Mouse (Mus musculus): Measurements from ENCODE around the gene Adam23.

Gene Adam23

DNA sequence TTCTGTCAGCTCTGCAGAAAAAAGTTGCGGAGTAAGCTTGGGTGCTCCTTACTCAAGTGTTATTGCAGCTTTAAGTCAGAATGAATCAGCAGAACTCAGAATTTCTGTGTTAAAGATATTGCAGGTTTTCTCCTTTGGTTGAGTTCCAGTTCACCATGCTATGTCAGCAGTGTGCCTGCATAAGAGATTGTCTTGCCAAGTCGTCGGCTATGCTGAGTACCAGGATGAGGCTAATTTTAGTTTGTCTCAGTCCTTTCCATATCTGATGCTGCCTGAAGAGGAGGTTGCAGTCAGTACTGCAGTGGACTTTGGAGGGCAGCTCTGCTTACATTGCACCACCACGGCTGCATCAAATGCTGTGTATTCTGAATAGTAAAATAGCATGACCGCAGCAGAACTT, 33.3 kb downstream of the Adam23 start:
- peak; percentile 36 to 59 for DNase-seq (ENCODE audit: low spot score in 2 of 2)

DNA sequence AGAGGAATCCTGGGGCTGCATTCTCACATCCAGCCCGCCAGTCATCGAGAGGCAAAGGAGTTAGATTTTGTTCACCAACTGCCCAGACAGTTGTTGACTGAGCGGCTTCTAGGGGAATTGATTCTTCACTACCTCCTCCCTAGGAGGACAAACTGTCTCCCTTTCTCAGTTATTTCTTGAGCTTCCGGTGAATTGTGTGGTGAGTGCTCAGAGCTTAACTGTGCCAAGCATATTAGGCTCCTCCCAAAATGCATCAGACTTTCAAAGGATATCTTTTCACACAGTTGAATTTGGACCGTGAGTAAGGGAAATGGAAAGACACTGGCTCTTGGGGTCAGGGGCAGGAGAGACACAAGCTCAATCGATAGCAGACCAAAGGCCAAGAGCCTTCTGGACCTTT, 39.0 kb downstream of the Adam23 start:
- DNase-seq (ENCODE audit: low spot score in 2 of 2) = no peak

DNA sequence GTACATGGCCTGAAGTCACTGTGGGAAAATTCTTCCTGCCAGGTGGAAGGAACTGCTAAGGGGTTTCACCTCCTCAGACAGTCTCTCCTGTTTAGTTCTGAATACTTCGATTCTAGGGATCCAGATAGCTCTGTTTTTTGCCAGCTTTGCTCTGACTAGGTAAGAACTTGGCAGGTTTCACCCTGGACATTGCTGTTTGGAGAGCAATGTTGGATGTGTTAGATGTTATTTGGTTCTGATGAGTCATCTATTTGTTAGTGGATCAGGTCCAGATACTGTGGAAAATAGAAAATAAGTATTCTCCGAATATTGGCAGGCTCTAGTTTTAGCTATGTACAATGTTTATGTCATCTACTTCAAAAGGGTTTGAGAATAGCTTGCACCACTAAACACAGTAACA, 41.0 kb downstream of the Adam23 start:
- DNase-seq (ENCODE audit: low spot score in 2 of 2) = no peak

DNA sequence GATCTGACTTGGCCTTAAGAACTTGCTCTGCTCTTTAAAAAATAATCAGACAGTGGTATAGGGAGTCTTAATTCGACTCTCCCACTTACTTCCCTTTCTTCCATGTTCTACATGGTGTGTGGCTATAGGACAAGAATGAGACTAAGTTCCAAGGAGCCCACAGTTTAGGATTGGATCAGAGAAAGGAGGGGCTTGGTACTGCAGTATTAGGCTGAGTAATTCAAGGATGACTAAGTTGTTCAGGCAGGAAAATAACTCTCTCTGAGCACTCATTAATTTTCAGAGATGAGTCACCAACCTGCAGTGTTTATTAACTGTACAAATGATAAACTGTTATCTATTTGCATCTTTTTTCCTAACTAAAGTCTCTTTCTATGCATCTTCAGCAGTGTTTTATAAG, 45.3 kb downstream of the Adam23 start:
- DNase-seq (ENCODE audit: low spot score in 2 of 2) = no peak

DNA sequence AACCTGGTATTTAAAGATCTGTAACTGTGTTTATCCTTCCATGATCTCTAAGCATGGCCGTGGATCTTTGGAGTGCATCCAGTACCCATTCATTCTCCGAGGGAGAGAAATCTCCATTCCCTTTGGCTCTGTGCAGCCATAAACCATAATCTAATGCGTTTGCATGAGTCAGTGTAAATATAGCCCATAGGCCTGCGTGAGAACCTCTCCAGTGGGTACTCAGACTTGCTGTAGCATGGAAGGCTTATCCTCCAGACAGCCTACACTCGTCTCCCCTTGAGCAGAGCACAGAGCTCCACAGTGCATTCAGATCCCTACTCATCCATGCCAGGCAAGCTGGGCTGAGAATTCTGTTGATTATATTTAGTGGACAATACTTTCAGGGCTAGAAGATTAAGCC, 47.6 kb downstream of the Adam23 start:
- DNase-seq (ENCODE audit: low spot score in 2 of 2) = no peak

DNA sequence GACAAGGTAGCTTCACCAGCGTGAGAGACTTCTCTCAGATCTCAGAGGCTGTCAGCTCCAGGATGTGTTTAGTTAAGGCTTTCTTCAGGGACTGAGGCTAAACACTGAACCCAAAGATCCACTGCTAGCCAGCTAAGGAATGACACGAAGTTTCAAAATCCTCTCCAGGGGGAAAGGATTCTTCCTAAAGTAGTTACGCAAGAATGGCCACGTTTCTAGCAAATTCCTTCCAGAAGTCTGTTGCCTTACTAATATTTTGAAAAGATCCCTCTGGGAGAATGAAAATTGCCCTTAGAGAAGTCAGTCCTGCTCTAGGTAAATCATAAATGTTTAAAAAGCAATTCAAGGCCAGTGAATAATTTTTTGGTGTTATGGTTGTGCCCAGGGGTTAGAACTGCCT, 61.7 kb downstream of the Adam23 start:
- DNase-seq (ENCODE audit: low spot score in 2 of 2) = no peak

DNA sequence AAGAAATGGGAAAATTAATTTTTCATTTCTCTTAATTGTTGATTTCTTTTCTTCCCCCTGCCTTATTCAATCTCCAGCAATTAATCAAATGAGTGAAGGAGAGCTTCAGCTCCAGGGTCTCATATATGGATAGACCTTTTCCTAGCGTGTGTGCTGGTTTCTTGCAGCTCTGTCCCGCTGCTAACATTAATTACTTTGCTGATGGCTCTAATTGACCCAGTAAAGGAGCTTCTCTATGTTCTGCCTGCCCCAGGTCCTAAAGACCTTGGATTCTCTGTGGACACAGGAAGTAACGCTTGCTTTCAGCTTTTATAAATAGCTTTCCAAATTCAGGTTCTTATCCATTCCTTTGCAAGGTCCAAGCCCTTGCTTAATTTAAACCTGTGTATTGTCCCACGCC, 63.1 kb downstream of the Adam23 start:
- no peak for DNase-seq (ENCODE audit: low spot score in 2 of 2)

DNA sequence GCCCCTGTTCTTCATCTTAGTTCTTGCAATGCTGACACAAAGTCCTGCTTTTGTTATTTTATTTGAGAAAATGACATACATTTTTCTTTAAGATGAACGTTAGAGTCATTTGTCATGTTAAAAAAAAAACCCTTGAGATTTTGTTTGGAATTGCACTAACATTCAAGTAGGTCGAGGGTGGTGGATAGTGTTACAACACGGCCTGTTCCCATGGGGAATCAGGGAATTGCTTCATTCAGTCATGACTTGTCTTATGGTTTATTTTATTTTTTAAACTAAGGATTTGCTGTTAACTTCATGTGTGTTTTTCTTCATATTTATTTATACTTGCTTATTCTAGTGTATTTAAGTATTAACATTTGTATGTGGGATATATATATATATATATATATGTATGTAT, 65.7 kb downstream of the Adam23 start:
- no peak for DNase-seq (ENCODE audit: low spot score in 2 of 2)

DNA sequence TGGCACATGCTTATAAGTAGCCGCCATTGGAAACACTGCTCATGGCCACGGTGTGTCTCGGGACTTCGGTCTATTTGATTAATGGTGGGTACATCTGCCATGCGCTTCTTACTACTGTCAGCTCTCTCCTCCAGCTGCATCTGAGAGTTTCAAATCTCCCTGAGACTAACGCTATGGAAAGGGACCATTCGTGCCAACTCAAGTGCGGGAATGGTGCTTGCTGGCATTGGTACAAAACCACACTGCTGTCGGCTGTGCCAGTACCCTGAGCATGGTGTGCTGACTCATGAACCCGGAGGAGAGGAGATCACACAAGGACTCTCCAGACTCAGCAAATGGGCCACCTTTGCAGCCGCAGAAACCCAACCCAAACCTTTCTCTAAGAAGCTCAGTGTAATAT, 72.1 kb downstream of the Adam23 start:
- DNase-seq (ENCODE audit: low spot score in 2 of 2) = no peak

DNA sequence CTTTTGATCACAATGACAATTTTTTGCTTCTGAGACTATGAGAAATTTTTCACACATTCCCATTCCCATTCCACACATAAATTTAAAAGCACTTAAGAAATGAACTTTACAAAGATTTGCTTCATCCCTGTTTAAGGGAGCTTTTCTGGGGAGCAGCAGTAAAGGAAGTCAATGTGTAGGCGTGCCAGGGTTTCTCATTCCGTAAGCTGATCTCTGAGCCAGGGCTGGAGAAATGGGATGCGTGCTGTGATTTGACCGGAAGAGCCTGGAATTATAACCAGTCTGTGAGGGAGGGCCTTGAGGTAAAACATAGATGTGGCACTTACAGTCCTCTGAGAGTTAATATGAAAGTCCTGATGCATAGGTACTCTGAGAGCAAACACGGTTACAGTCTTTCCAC, 73.1 kb downstream of the Adam23 start:
- no peak for DNase-seq (ENCODE audit: low spot score in 2 of 2)

DNA sequence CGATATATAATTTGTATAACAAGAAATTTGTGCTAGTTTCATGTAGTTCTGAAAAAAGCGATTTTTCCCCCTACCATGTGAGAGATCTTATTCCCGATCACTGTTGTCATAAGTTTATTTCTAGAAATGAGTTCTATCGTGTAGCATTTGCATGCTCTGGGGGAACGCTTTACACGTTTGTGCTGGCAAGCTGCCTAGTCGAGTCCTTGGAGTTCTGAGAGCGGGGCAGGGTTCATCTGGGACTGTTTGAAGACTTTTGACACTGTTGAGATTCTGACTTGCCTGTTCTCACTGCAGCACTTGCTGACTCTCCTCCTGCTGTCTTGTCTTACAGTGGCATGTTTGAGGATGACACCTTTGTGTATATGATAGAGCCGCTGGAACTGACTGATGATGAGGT, 84.2 kb downstream of the Adam23 start:
- DNase-seq (ENCODE audit: low spot score in 2 of 2) = no peak

DNA sequence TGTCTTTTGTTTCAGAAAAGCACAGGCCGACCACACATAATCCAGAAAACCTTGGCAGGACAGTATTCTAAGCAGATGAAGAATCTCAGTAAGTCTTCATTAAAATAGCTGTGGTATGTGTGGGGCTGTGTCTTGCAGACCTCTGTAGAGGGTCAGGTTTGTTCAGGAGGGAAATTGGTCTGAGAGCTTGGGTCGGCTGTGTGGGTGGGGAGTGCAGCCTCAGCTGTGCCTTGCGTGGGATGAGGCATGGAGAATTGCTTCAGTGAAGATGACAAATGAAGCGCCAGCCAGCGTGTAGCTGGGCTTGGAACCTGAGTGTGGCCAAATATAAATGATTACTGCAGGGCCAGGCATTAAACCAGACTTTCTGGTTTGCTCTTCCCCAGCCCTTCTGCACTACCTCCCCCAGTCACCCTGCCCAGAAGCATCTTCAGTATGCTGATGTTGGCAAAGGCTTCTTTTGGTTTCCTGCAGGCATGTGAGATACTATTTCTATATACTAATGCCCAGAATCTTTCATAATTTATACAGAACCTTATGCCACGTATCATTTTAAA, 88.7 kb downstream of the Adam23 start:
- no peak for DNase-seq (ENCODE audit: low spot score in 2 of 2)

DNA sequence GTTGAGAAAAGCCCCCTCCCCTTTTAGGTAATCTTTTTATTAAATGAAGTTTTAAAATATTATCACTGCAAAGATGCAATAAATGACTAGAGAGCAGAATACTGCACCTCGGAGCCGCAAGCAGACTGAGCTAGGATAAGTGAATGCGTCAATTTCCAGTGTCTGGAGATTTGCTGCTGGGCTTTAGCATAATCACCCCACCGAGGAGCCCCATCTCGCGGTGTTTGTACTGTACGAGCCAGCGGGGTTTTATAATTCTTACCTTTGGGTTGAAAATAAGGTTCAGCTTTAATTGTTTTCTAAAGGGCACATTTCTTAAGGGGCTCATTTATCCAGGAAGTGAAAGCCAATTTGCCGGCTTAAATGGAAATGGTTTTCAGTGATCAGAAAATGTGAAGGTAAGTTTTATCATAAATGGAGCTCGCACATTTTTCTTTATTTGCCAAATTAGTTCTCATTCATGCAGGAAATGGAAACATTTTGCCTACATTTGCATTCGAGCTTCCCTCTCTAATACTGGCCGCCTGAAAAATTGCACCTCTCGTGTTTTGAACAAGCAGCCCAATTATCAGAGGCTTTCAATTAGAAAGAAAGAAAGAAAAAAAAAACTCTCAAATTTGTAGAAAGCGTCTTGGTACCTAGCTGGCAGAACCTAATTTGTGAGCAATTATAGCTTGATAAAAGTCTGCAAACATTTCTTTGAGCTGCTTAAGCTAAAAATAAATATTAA, 94.4 kb downstream of the Adam23 start:
- no peak for DNase-seq (ENCODE audit: low spot score in 2 of 2)

DNA sequence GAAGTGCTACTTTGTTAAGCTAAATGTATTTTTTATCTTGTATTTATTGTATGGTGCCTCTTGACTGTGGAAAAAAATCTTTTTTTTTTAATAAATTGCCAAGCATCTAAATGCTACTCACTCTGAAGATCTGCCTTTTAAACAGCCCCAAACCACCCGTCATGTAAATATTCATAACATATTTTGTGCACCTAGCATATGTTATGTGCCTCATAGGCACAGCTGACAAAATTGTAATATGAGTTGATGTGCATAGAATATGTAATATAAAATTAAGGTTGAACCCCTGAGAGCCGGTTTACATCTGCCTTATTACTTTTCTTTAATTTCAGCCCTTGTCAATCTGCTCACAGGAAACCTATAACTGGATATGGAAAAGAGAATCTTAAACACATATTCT, 98.4 kb downstream of the Adam23 start:
- DNase-seq (ENCODE audit: low spot score in 2 of 2) = no peak

DNA sequence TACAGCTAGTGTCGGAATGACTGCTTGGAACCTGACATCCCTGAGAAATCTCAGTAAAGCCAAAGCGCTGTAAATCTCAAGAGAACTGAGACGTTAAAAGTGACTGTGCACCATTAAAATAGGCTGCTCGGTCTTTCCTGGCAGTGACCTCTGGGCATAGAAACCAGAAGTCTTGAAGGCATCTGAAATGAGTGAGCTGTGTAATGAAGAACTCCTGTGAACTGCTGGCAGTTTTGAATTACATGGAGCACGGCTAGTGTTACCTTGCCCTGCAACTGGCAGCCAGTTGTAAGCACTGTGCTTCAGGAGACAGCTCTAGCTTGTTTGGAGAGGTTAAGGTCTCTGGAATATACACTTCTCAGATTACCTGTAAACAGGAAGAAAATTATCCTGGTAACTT, 107.3 kb downstream of the Adam23 start:
- DNase-seq (ENCODE audit: low spot score in 2 of 2) = no peak

DNA sequence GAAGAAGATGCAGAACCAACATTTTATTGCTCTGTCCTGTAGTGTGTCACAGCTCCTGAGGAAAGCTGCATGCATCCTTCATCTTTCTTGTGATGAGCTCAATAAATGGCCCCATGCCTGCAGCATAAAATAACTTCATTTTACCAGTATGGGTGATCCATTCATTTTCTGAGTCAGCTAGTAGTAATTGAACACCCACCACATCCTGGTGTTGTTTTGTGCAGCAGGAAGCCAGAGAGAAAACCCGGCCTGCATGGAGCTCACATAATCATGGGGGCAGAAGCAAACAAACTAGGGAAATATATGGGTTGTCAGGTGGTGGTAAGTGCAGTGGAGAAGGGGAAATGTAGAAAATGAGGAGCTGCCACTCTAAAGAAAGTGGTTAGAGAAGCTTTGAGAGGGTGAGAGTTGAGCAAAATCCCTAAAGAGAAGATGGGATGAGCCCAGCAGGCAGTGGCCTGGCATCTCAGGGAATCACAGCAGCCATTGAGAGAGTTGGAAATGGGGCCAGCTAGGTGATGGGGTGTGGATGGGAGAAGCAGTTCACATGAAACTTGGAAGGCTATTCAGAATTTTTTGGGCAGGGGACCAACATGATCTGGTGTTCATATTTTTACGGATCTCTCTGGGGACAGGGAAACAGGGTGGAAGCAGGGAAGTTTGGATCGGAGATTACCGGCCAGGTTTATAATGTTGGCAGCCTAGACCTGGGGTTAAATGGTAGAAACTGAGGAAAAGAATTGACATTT, 116.3 kb downstream of the Adam23 start:
- no peak for DNase-seq (ENCODE audit: low spot score in 2 of 2)

DNA sequence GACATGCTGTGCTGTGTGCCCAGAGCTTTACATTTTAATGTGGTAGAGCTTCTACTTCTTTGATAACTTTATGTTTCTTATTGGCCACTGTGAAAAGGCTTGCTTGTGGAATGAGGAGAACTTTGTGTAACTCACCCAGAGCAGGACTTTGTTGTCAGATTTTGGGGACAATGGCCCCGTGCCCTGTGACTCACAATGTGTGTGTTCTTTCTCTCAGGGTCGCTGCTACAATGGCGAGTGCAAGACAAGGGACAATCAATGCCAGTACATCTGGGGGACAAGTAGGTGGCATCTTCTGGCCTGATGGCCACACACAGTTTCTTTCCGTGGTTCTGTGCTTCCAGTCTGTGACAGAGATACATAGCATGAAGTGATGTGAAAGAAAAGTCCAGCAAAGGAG, 118.2 kb downstream of the Adam23 start:
- DNase-seq (ENCODE audit: low spot score in 2 of 2) = no peak

DNA sequence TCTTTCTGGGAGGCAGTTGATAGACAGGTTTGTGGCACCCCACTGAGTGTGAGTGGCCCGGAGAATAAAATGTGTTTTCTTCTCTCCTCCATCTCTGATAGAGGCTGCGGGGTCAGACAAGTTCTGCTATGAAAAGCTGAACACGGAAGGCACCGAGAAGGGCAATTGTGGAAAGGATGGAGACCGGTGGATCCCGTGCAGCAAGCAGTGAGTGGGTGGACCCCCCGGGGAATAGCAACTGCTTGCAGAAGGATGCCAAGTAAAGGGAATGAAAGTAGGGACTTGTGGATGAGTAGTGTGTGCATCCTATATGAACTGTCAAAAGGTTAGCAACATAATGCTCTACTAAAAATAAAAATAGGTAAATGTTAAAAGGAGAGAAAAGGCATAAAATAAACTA, 120.8 kb downstream of the Adam23 start:
- no peak for DNase-seq (ENCODE audit: low spot score in 2 of 2)

DNA sequence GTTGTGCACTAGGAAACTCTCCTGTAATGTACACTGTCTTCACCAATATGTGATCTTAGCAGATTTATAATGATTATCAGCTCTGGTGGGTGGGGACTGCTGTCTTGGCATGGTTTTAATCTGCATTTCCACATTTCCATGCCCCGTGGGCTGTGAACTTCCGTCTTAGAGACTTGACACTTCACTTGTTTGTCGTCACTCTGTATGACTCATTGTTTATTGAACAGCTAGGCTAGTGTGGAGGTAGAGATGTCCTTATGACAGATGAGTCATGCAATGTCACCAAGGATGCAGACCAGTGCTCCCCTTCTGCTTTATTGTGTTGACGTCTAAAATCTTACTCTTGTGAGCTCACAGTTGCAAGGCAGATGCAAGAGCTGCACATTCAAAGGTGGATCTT, 121.3 kb downstream of the Adam23 start:
- DNase-seq (ENCODE audit: low spot score in 2 of 2) = no peak

DNA sequence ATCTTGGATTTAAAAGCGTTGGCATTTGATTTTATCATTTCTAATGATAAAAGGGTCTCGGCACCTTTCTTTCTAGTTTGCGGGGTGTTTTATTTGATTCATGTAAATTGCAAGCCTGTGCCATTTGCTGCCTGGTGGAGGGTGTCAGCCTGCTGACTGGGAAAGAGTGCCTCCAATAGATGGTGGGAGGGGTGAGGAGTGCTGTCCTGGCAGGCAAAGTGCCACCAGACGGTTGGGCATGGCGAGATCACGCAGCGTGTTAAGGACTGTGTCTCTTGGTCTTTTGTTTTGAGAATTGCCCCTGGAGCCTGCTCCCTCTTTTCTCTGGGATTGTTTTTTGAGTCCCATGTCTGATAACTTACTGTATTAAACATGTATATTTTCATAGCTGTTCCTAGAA, 126.5 kb downstream of the Adam23 start:
- no peak for DNase-seq (ENCODE audit: low spot score in 2 of 2)

DNA sequence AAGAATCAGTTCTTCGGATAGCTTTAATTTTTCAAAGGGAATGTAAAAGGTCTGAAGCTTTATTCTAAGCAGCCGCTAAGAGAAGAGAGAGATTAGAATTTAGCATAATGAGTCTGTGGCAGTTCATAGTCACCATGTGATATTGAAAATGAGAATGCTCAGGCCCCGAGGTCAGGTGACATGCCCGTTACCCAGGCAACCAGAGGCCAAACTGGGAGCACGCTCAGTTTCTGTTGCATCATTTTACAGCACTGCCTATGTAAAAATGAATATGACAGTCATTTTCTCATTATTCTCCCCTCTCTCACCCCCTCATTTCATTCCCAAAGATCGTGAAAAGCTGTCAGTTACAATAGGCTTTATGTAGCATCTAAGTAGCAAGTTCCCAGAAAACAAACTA, 127.7 kb downstream of the Adam23 start:
- DNase-seq (ENCODE audit: low spot score in 2 of 2) = no peak

DNA sequence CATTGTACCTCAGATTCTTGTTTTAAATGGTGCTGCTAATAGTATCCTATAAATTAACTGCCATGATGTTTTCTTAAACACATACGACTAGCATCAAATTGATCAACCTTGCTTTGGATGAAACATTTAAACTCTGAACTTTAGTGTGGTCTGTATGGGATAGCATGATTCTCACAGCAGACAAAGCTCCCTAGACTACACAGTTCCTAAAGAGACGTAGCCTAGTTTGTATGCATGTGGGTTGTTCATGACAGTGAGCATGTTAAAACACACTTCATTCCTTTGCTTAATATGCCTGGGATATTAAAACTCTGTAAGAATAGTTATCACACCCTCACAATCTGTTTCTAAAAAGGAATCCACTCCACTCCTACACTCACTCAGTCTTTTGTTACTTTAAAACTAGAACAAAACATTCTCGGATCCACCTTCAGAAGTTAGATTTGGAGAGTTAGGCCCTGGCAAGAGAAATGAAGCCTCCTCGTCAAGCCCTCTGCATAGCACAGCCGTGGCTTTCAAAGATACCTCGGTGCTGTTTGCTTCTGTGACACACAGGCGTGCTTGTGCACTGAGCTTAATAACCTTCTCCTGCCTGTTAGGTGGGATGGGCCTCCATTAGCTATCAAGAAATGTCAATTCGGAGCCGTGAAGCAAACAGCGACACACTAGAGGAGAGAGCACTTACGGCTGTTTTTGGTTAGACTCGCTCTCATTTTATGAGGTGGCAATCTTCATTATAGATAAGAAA, 128.3 kb downstream of the Adam23 start:
- DNase-seq (ENCODE audit: low spot score in 2 of 2) = no peak

DNA sequence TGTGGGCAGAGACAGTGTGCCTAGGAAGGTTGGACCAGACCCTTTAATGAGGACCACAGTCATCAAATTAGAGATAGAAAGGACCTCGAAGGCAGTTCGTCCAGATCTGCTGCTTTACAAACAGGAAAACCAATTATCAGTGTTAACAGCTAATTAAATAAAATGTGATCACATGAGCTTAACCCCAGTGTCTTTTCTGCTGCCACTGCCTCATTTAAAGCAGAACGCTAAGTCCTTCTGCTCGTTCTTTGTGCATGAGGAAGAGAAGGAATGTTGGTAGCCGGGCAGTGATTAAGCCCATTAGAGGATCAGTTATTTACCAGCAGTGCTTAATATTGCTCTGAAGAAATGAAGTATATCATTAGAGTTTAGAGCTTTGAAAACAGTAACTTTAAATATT, 131.1 kb downstream of the Adam23 start:
- no peak for DNase-seq (ENCODE audit: low spot score in 2 of 2)

Data from frontal cortex, postnatal 36 days (tissue).